Mouse (Mus musculus) limb, embryonic 11.5 days (tissue): Measurements from ENCODE around the gene Ltb. TPM values are rescaled to one million over a fixed set of nuclear protein-coding genes. Genes with fewer than 3 reads are reported as not detected.

Experiments
- microRNA-seq: library from miRNA; unstranded; fragments of <30 nt; microRNA quantifications from one replicate; pipeline ENCODE4, GENCODE M21; 2016
- polyA plus RNA-seq: library from polyadenylated mRNA; unstranded; fragments of >200 nt; fragmentation: Nextera tagmentation; extraction: Ambion mirVana; gene quantifications from 2 replicates; pipeline ENCODE4 v1.2.1, GENCODE M21; 2014

Ltb gene
- polyA plus RNA-seq, 1 experiment from 2014 or later: 0.45 TPM

Small RNAs within 50 kb of the gene (microRNA-seq; reads per million reads assigned to microRNA genes)
- gene Mir6973a (not detected), gene Mir6974 (not detected), gene Mir6975 (2.7 reads per million)

Other genes starting within 250 kb of the Ltb start
- gene Hspa1b, start 235.2 kb upstream of the Ltb start, polyA plus RNA-seq: 0.43 and 0.44 TPM in 2 replicates
- gene Gm20481, start 224.5 kb upstream of the Ltb start, polyA plus RNA-seq: 0.36 and 0.43 TPM in 2 replicates
- 0.75 and 4.0 TPM in 2 replicates for gene Hspa1a, start 222.3 kb upstream of the Ltb start, polyA plus RNA-seq
- 1.5 and 1.6 TPM in 2 replicates for gene Hspa1l, start 221.7 kb upstream of the Ltb start, polyA plus RNA-seq
- 266 and 271 TPM in 2 replicates for gene Lsm2, start 212.6 kb upstream of the Ltb start, polyA plus RNA-seq
- gene Vars, start 193.5 kb upstream of the Ltb start, polyA plus RNA-seq: 124 and 140 TPM in 2 replicates
- gene Vwa7, start 177.9 kb upstream of the Ltb start, polyA plus RNA-seq: 0.07 and 0.16 TPM in 2 replicates
- gene Sapcd1, start 166.4 kb upstream of the Ltb start, polyA plus RNA-seq: 1.4 TPM in 2 replicates
- 3.5 and 3.7 TPM in 2 replicates for gene Msh5, start 147.7 kb upstream of the Ltb start, polyA plus RNA-seq
- gene Clic1, start 144.5 kb upstream of the Ltb start, polyA plus RNA-seq: 52.1 and 76.7 TPM in 2 replicates
- gene Ddah2, start 135.4 kb upstream of the Ltb start, polyA plus RNA-seq: 553 and 582 TPM in 2 replicates
- gene Ly6g6c, start 129.1 kb upstream of the Ltb start, polyA plus RNA-seq: 0.16 TPM in 1 of 2 replicates, not detected in the other
- gene Mpig6b, start 128.3 kb upstream of the Ltb start, polyA plus RNA-seq: 0.84 and 1.2 TPM in 2 replicates
- gene Ly6g6e, start 117.5 kb upstream of the Ltb start, polyA plus RNA-seq: 1.5 and 2.1 TPM in 2 replicates
- 0.72 and 1.6 TPM in 2 replicates for gene Ly6g6d, start 116.4 kb upstream of the Ltb start, polyA plus RNA-seq
- gene Ly6g6f, start 108.8 kb upstream of the Ltb start, polyA plus RNA-seq: 0.27 and 0.73 TPM in 2 replicates
- gene Abhd16a, start 105.2 kb upstream of the Ltb start, polyA plus RNA-seq: 43.1 and 46.9 TPM in 2 replicates
- gene Ly6g5c, start 86.2 kb upstream of the Ltb start, polyA plus RNA-seq: not detected in 2 replicates
- 0.44 and 0.75 TPM in 2 replicates for gene Ly6g5b, start 79.0 kb upstream of the Ltb start, polyA plus RNA-seq
- gene Gpank1, start 73.0 kb upstream of the Ltb start, polyA plus RNA-seq: 24.0 and 29.1 TPM in 2 replicates
- 277 and 290 TPM in 2 replicates for gene Csnk2b, start 72.4 kb upstream of the Ltb start, polyA plus RNA-seq
- gene D17H6S53E, start 68.1 kb upstream of the Ltb start, polyA plus RNA-seq: 8.6 and 8.9 TPM in 2 replicates
- 0.44 and 1.5 TPM in 2 replicates for gene Apom, start 62.4 kb upstream of the Ltb start, polyA plus RNA-seq
- gene Bag6, start 59.3 kb upstream of the Ltb start, polyA plus RNA-seq: 103 and 104 TPM in 2 replicates
- gene Prrc2a, start 29.5 kb upstream of the Ltb start, polyA plus RNA-seq: 215 and 234 TPM in 2 replicates
- gene Aif1, start 18.4 kb upstream of the Ltb start, polyA plus RNA-seq: 3.4 and 3.9 TPM in 2 replicates
- gene Lst1, start 6.0 kb upstream of the Ltb start, polyA plus RNA-seq: 4.0 and 4.7 TPM in 2 replicates
- not detected in 2 replicates for gene Tnf, start 7.6 kb downstream of the Ltb start, polyA plus RNA-seq
- gene Lta, start 10.9 kb downstream of the Ltb start, polyA plus RNA-seq: 0.11 and 0.27 TPM in 2 replicates
- gene Gm16181, start 26.4 kb downstream of the Ltb start, polyA plus RNA-seq: not detected in 2 replicates
- 3.9 and 5.9 TPM in 2 replicates for gene Atp6v1g2, start 39.2 kb downstream of the Ltb start, polyA plus RNA-seq
- 4.0 and 4.6 TPM in 2 replicates for gene Nfkbil1, start 41.4 kb downstream of the Ltb start, polyA plus RNA-seq
- 739 and 748 TPM in 2 replicates for gene Ddx39b, start 47.3 kb downstream of the Ltb start, polyA plus RNA-seq
- gene H2-D1, start 68.3 kb downstream of the Ltb start, polyA plus RNA-seq: 15.7 and 16.3 TPM in 2 replicates
- not detected in 2 replicates for gene H2-Q1, start 126.0 kb downstream of the Ltb start, polyA plus RNA-seq
- gene H2-Q2, start 147.8 kb downstream of the Ltb start, polyA plus RNA-seq: 0.16 and 0.31 TPM in 2 replicates
- gene H2-Q4, start 185.2 kb downstream of the Ltb start, polyA plus RNA-seq: 3.6 and 4.0 TPM in 2 replicates
- gene H2-Q6, start 230.4 kb downstream of the Ltb start, polyA plus RNA-seq: 2.5 and 3.1 TPM in 2 replicates
- gene H2-Q7, start 244.7 kb downstream of the Ltb start, polyA plus RNA-seq: 23.3 and 25.7 TPM in 2 replicates